Mouse (Mus musculus): ENCODE results near the gene Ppp2ca.
"Not testable (repeated sequence)": the region's sequence is repeated elsewhere in the genome, so short reads cannot be mapped to it uniquely, and the experiment has no call there.

The Ppp2ca gene

DNA sequence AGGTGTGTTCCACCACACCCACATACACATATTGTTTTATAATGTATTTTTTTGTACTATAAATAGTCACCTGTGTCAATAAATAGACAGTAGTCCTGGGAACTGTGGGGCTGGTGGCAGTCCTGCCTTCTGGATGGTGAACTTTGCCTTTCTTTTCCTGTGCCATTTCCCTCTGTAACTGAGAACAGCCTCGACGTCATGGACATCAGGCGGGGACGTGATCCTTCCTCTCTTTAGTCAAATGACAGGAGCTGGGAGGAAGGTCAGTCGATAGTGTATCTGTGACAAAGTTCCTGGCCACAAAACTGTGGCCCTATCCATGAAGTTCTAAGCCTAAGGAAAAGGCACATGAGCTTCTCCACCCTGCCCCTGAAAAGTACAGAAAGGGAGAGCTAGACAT, 3.9 kb upstream of the Ppp2ca start:
- no peak for DNase-seq (ENCODE audit: low read depth, low spot score)

DNA sequence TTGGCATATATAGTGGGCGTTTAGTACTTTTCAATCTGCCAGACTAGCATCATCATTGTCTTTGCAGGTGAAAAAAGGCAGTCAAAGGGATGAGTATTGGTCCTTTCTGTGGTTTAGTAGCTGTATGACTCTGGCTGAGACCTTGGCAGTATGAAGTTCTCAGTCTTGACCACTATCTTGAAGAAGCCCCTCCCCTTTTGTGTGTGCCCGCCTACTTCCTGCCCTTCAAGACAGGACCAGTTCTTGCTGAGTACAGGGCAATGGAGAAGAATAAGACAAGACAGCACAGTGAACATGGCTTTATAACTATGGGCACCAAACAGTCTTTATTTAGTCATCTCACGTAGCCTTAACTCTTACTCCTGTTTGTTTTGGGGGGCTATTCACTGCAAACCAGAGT, 1.5 kb upstream of the Ppp2ca start:
- peak; percentile 75 for DNase-seq (ENCODE audit: low read depth, low spot score)

DNA sequence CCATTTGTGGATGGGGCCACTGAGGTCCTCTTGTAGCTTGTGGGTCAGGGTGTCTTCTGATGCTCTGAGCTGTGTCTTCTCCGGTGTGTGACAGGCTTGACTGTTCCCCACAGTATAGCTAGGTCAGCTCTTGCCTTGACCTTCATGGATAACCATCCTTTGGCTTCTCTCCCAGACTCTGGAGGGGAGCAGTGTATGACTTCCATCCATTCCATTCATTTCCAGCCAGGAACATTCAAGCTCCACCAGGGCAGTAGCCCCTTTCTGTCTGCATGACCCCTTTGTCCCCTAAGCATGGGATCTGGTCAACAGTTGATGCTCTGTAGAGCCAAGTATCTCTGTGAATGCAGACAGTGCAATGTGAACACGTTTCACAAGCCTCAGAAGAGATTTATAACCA, 885 bp upstream of the Ppp2ca start:
- DNase-seq (ENCODE audit: low read depth, low spot score) = no peak

DNA sequence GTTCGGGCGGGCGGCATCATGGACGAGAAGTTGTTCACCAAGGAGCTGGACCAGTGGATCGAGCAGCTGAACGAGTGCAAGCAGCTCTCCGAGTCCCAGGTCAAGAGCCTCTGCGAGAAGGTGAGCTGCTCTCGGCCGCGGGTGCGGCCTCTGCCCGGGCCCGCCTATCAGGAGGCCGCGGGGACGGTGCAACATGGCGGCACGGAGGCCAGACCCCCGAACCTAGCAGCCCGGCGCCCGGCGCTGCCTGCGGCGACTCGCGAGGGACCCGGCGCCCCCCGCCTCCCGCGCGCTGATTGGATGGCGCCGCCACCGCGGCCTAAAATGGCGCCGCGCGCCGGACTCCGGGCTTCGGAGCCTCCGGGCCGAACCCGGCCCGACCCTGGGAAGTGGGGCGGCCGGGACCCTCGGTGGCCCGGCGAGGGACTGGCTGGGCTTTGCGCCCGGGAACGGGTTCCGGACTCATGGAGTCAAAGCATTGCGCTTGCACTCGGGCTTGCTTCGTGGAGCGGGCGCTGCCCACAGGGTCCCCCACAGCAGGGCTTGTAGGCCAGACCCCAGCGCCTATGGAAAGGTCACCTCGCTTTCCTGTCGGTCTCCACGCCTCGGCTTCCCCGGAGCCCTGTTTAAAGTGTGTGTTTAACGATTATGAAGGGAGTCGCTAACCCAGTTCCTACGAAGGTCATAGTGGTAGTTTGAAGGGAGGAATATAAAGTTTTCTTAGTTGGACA, 715 bp downstream of the Ppp2ca start:
- DNase-seq (ENCODE audit: low read depth, low spot score) = peak; percentile 85

DNA sequence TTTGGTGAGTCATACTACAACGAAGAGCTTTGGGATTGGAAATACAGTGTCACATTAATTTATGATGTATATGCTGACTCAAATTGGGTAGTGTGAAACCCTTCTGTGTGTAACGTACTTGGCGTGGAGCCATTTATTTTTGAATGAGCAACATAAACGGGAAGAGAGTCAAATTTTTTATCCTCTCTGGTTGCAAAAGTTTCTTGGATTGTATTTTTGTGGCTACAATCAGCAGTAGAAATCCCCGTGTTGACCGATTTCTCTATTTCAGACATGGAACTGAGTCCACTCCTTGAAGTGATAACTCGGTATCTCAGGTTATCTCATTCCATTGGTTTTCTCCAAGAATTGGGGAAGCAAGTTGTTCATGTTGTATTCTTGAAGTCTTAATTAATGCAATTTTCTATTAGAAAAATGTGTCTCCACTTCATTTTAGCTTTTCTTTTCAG, 1.3 kb downstream of the Ppp2ca start:
- DNase-seq (ENCODE audit: low read depth, low spot score) = no peak

DNA sequence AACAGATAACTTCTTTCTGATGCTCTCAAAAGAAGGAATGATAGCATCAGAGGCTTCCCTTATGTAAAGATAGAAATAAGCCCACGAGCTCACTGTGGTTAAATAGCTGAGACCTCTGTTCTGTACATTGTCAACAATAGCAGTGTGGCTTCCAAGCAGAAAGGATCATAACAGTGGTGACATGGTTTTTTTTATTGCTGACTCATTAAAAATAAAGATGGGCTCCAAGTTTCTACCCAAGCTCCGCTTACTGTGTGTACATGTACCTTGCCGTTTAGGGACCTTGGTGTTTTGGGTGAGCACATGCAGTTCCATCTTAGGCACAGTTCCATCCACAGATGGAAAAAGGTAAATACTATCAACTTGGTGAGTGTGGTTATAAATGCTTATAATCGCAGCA, 4.5 kb downstream of the Ppp2ca start:
- DNase-seq (ENCODE audit: low read depth, low spot score) = no peak

DNA sequence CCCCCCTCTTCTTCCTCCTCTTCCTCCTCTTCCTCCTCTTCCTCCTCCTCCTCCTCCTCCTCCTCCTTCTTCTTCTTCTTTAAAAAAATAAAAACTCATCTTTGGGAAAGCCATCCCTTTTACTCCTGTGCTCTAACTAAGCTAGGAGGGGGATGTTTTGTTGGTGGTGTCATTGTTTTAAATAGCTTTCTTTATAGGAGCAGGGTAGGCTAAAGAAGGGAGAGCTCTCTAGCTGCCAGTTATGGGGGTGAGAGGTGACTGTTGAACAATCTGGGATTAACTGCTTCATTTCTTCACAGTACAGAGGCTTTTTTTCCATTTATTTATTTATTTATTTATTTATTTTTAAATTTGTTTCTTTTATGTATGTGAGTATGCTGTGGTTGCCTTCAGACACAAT, 7.0 kb downstream of the Ppp2ca start:
- DNase-seq (ENCODE audit: low read depth, low spot score) = no peak

DNA sequence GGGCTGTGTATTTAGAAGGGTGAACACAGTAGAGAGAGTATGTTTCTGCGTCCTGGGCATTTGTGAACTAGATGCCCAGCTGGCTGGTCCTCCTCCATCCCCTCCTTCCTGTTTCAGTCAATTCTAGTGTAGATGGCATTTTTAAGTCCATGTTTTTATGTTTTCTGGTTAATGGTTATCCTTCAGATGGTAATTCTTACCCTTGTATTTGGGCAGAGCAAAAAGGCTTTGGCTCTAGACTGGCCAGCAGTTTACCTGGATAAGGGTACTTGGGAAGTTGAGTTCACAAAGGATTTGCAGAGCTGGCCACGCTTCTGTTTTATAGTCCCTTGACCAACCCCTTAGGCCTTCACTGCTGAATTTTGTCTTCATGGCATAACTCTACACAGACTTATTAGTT, 7.6 kb downstream of the Ppp2ca start:
- no peak for DNase-seq (ENCODE audit: low read depth, low spot score)

DNA sequence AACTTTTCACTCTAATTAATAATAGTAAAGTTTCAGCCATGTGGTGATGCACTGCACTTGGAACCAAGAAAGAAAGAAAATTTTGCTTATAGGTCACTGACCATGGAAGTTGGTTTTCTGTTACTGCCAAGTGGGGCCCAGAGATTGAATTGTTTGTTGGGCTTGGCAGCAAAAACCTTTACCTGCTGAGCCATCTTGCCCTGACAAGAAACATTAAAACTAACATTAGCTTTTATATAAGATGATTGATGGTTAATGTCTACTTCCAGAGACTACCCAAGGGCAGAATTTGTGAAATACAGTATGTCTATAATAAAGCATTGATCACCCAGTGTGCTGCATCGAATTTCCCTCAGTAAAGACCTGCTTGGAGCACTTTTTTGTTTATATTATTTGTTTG, 8.0 kb downstream of the Ppp2ca start:
- no peak for DNase-seq (ENCODE audit: low read depth, low spot score)

DNA sequence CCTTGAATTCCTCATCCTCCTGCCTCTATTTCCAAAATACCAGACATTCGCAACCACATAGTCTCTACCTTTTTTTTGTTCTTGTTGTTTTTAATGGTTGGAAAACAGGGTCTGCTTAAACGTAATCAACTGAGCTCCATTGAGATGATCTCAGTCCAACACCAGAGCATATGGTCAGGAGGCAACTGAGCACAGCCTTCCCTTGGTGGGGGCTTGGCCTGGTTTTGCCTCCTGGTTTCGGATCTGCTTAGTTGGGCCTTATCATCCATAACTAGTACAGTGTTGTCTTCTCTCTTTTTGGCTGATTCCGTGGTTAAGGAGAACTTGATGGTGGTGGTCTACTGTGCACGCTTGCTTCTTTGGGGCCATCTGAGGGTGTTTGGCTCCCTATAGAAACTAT, 10.3 kb downstream of the Ppp2ca start:
- DNase-seq (ENCODE audit: low read depth, low spot score) = no peak

DNA sequence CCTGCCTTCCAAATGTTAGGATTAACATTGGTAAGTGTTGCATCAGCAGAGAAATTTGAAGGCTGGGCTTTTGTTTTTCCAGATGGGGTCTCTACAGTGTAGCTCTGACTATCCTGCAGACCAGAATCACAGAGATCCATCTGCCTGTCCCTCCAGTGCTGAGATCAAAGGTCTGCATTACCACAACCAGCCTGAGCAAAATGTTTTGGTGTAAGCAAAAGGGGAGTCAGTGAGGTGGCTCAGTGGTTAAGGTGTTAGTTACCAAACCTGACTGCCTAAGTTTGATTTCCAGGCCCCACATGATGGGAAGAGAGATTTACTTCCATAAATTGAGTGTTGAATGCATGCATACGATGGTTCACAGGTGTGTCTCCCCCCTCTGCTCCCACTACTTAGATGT, 10.9 kb downstream of the Ppp2ca start:
- DNase-seq (ENCODE audit: low read depth, low spot score) = no peak

DNA sequence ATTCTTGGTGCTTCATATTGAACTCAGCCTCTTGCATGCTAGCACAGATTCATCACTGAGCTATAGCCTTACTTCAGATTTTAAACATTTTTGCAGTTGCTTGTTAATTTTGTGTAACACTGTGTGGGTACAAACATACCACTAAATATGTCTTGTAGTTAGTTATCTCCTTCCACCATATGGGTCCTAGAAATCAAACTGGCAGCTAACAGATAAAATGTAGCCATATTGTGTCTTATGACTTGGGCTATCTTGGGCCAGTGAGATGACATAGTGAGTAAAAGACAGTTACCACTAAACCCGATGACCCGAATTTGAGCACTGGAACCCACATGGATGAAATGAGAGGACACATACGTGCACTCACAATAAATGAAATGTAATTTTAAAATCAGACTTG, 17.0 kb downstream of the Ppp2ca start:
- no peak for DNase-seq (ENCODE audit: low read depth, low spot score)

DNA sequence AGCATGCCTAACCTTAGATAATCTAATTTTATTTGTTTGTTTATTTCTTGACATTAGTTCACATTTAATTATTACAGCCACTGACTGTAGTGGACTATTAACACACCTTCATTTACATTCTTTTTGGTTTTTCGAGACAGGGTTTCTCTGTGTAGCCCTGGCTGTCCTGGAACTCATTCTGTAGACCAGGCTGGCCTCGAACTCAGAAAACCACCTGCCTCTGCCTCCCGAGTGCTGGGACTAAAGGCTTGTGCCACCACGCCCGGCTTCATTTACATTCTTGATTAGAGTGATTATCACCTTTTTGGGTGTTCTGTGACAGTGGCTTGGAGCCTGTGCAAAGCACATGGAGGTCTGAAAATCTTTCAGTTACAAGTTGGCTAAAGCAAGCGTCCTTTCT, 17.6 kb downstream of the Ppp2ca start:
- not testable (repeated sequence) for DNase-seq (ENCODE audit: low read depth, low spot score)

DNA sequence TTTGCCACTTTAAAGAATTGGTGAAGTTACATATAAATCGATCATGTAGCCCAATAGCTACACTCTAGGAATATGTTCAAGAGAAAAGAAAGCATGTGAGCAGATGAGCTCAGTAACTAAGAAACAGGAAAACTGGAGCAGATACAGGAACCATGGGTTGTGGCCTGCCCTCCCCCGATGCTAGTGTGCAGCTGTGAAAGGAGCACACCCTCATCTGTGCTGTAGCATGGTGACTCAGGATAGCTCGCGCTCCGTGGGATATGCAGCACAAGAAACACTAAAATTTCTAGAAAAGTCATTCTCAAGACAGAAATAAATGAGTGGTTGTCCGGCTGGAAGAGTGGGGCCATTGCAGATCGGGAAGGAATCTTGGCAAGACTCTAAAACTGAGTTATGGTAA, 18.7 kb downstream of the Ppp2ca start:
- DNase-seq (ENCODE audit: low read depth, low spot score) = no peak

DNA sequence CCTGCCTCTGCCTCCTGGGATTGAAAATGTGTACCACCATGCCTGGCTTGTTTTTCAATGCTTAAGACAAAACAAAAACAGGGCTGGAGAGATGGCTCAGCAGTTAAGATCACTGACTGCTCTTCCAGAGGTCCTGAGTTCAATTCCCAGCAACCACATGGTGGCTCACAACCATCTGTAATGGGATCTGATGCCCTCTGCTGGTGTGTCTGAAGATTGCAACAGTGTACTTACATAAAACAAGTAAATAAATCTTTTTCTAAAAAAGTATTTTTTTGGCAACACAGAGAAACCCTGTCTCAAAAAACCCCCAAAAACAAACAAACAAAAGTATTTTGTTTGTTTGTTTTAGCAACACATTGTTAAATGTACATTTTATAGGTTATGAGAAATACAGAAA, 21.9 kb downstream of the Ppp2ca start:
- not testable (repeated sequence) for DNase-seq (ENCODE audit: low read depth, low spot score)

DNA sequence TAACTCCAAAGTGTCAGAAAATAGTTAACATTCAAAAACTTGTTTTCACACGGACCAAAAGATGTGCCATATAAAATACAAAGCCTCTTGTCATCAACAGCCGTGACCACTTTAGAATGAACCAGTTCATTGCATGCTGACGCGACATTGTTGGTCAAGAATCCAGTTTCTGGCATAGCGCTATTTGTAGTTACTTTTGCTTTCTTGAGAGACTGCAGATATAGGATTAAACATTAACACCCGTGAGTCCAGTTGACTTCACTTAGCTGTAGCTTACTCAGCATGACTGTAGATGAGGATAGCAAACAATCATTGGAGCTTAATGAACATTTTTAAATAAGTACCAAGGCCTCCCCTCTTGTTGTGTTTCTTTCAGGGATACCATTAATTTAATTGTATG, 23.6 kb downstream of the Ppp2ca start:
- DNase-seq (ENCODE audit: low read depth, low spot score) = no peak

DNA sequence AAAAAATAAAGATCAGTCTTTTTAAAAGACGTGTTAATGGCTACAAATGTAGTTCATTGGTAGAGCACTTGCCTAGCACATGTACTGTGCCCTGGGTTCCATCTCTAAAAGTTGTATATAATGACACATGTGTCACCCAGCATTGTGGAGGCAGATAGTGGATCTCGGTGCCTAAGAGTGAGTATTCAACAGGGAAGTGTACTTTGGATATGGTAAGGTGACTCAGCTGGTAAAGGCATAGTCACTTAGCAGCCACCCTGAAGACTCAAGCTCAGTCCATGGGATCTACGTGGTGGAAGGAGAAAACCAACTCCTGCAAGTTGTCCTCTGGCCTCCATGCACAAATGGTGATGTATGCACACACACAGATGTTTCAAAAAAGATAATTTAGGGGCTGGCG, 26.0 kb downstream of the Ppp2ca start:
- no peak for DNase-seq (ENCODE audit: low read depth, low spot score)

DNA sequence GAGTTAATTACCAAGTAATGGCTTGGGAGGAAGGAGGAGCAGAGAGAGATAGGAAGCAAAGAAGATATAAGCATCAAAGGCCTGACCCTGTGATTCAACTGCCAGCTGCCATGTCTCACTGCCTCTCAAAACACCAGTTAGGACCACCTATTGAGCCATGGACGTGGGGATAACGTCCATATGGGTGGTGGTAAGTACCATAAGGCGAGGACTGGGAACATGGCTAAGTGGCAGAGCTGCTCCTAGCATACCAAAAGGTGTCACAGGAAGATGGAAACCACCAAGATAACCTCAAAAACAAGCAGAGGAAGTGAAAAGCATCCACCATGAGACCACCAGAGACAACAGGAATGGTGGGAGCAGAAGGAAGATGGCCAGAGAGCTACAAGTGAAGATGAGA, 28.7 kb downstream of the Ppp2ca start:
- no peak for DNase-seq (ENCODE audit: low read depth, low spot score)

DNA sequence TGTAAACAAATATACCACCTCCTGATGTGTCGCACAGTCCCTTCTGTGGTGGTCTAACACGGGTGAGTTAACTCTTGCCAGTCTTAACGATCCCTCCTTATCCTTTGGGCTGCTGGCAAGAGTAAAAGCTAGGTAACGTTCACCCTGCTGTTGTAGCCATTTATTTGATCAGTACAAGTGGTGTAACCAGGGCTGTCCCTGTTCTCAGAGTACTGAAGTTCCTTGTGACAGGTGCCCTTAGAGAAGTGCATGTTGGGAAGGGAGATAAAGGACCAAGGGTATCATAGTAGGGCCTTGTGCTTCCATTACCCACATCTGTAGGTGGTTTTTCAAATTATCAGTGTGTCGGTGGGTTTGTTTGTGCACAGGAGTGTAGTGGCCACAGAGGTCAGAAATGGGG, 29.3 kb downstream of the Ppp2ca start:
- DNase-seq (ENCODE audit: low read depth, low spot score) = no peak

DNA sequence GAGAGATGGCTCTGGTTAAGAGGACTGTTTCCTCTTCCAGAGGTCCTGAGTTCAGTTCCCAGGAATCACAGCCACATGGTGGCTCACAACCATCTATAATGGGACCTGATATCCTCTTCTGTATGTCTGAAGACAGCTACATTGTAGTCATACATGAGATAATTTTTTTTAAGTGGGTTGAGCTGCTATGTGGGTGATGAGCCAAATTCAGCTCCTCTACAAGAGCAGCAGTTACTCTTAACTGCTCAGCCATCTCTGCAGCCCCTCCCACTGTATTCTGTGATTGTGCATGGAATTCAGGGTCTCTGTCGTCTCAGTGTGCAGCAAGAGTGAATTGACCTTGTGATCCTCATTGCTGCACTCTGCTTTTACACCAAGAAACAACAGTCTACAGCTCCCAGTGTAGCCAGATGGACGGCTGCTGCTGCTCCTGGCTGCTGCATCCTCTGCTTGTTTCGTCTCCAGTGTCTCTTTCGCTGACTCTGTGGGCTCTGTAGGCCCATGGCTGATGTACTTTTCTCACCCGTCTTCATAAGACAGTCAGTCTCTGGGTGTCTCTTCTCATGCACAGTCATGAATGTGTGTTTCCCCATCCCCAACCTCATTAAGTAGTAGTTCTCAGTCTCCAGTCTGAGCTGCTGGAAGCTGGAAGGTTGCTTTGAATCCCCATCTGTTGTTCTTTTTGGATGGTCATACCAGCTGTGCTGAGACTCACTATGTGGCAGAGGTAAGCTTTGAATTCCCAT, 30.0 kb downstream of the Ppp2ca start:
- DNase-seq (ENCODE audit: low read depth, low spot score) = no peak

DNA sequence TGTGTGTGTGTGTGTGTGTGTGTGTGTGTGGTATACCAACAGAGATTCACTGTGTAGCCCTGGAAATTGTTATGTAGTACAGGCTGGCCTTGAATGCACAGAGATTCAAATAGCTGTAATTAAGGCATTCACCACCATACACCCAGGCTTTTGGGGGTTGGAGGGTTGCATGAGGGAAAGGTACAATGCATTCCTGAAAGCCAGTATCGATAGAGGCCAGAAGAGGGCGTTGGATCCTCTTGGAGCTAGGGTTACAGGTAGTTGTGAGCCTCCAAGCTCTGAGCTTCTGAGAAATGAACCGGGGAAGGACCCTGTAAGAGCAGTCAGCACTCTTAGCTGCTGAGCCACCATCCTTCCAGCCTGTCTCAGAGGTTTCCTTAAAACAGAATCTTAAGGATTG, 30.7 kb downstream of the Ppp2ca start:
- DNase-seq (ENCODE audit: low read depth, low spot score) = peak; percentile 69

DNA sequence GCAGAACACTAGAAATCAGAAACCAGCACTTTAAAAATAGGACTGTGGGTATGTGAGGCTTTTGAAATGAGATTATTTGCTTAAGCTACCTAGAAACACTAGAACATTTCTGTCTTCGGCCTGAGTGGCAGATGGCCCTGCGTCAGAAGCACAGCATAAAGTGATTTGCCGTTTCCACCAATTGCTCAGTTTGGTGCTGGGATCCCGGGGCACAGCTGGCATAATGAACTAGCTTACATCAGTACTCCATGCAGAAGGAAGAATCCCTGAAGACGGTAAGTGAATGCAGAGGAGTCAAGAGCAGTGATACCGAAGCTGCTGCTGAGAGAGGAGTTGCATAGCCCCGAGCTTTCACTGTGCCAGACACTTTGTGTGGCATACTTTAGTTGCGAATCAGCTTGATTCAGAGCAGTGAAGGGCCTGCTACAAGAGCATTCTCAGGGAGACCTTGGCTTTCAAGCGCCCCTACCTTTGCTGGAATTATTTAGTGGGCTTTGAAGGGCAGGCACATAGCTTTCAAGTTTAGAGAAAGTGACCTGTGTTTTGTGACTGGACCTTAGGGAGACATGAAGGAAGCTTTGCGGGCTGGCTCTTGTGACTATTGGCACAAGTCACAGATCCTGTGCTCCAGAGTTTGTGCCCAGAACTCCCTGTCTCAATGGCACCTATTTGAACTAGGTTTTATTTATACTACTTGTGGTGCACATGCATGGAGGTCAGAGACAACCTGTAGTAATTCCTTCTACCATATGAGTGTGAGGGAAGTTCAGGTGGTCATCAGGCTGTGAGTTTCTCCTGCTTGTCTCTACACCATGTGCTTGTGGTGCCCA, 31.4 kb downstream of the Ppp2ca start:
- DNase-seq (ENCODE audit: low read depth, low spot score) = no peak

Data from ZHBTc4 (cell line).